Mouse (Mus musculus) liver, embryonic 16.5 days (tissue): Measurements from ENCODE around the gene 4921504E06Rik. TPM values are rescaled to one million over a fixed set of nuclear protein-coding genes. Genes with fewer than 3 reads are reported as not detected.

Source experiments
- ATAC-seq: fragments of 200-750 bp; cut with Nextera tagmentation; 2 replicates; pipeline ENCODE4 v1.8.0; 2017; ENCODE audit warnings: low read depth, mild to moderate bottlenecking, moderate number of reproducible peaks, moderate library complexity
- H3K27ac ChIP-seq: fragments of 300-500 bp; sonication (generic); 2 replicates; pipeline ENCODE4 v1.5.1; 2014; ENCODE audit warnings: mild to moderate bottlenecking, low read length
- H3K27me3 ChIP-seq: fragments of 300-500 bp; sonication (generic); 2 replicates; pipeline ENCODE4 v1.6.1; 2014; ENCODE audit warnings: low read depth, low read length, mixed read lengths; ENCODE audit not compliant: control insufficient read depth, insufficient read depth
- H3K36me3 ChIP-seq: fragments of 300-500 bp; sonication (generic); 2 replicates; pipeline ENCODE4 v1.6.1; 2014; ENCODE audit warnings: mild to moderate bottlenecking; ENCODE audit not compliant: control insufficient read depth, insufficient read depth
- H3K4me1 ChIP-seq: fragments of 300-500 bp; sonication (generic); 2 replicates; pipeline ENCODE4 v1.6.1; 2014; ENCODE audit warnings: low read depth, low read length, mixed read lengths; ENCODE audit not compliant: control insufficient read depth
- H3K4me2 ChIP-seq: fragments of 300-500 bp; sonication (generic); 2 replicates; pipeline ENCODE4 v1.6.1; 2014; ENCODE audit warnings: low read depth, low read length, mixed read lengths
- H3K4me3 ChIP-seq: fragments of 300-500 bp; sonication (generic); 2 replicates; pipeline ENCODE4 v1.5.1; 2014; ENCODE audit warnings: low read depth, mild to moderate bottlenecking, low read length
- H3K9ac ChIP-seq: fragments of 300-500 bp; sonication (generic); 2 replicates; pipeline ENCODE4 v1.6.1; 2014; ENCODE audit warnings: low read depth, low read length
- H3K9me3 ChIP-seq: fragments of 300-500 bp; sonication (generic); replicated peaks from 2 replicates; pipeline ENCODE4 v1.6.1; 2016; ENCODE audit warnings: low read length; ENCODE audit not compliant: control insufficient read depth
- WGBS: fragments of 180-500 bp; shearing (Covaris S2); extraction: QIAGEN DNeasy Blood & Tissue Kit; methylation state at CpG from one replicate; pipeline ENCODE4 v1.1.7; 2014; ENCODE audit not compliant: insufficient replicate concordance; 5-methylcytosine and 5-hydroxymethylcytosine counted together
- polyA plus RNA-seq: library from polyadenylated mRNA; unstranded; fragments of >200 nt; fragmentation: Nextera tagmentation; extraction: Ambion mirVana; gene quantifications from 2 replicates; pipeline ENCODE4 v1.2.1, GENCODE M21; 2015

4921504E06Rik gene
- polyA plus RNA-seq, 1 experiment from 2014 or later, result not detected

DNA sequence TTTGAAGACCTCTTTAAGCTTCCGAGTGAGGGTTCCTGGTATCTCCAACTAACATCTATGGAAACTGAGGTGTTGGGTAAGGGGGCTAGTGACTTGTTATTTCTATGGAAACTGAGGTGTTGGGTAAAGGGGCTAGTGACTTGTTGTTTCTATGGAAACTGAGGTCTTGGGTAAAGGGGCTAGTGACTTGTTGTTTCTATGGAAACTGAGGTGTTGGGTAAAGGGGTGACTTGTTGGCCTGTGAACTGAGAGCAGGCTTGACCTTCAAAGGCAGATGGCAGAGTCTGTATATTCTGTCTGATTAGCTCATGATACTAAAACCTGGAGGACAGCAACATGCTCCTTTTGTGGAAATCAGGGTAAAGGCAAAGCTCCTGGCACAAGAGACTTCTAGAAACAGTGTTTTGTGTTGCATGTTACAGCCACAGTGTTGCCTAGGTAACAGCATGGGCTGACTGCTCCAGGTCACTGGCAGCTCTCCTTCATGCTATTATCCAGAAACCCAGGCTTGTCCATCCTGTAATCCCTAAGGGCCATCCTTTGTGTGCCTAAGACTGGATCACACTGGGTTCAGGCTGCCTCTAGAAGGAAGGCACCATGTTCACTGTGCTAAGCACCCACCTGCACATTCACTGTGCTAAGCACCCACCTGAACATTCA is 133.9 kb downstream of the 4921504E06Rik start:
- H3K4me3 ChIP-seq, result no peak overlapping the region
- no peak overlapping the region for H3K4me2 ChIP-seq
- H3K4me1 ChIP-seq, result peaks cover under 1% of the 10 kb centered on the region; the same call in 1 of the 2 replicates
- no peak overlapping the region for H3K9ac ChIP-seq
- H3K27ac ChIP-seq, result no peak overlapping the region
- H3K27me3 ChIP-seq, result no peaks in the 10 kb centered on the region
- WGBS, result 58% methylated on average over 1 of the region's 1 CpGs
- no peaks in the 10 kb centered on the region for H3K36me3 ChIP-seq
- no peaks in the 10 kb centered on the region for H3K9me3 ChIP-seq
- ATAC-seq, result no peak

DNA sequence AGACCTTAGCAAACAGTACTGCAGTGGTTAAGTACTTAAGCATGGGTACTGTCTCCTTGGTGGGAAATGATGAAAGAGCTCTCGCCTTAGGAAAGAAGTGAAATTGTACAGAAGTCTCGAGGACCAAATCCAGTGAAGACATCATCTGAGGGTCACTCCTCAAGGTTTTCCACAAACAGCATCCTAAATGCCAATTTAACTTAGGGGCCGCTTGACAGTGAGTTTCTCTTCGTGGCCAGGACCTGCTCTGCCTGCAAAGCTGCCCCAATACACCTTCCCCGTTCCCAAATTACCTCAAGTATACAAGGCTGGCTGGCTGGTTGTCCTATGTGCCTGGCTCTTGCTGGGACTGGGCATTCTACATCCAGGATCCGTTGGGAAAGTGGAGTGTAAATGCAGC is 137.6 kb downstream of the 4921504E06Rik start:
- ATAC-seq, result no peak
- peaks cover 3% of the 10 kb centered on the region; the same call in 1 of the 2 replicates for H3K4me1 ChIP-seq
- no peaks in the 10 kb centered on the region for H3K27me3 ChIP-seq
- H3K27ac ChIP-seq, result no peak overlapping the region
- no peaks in the 10 kb centered on the region for H3K36me3 ChIP-seq
- H3K9me3 ChIP-seq, result no peaks in the 10 kb centered on the region
- no peak overlapping the region for H3K4me3 ChIP-seq
- H3K4me2 ChIP-seq, result no peak overlapping the region
- H3K9ac ChIP-seq, result no peak overlapping the region
- 41% methylated on average over 6 of the region's 6 CpGs for WGBS

DNA sequence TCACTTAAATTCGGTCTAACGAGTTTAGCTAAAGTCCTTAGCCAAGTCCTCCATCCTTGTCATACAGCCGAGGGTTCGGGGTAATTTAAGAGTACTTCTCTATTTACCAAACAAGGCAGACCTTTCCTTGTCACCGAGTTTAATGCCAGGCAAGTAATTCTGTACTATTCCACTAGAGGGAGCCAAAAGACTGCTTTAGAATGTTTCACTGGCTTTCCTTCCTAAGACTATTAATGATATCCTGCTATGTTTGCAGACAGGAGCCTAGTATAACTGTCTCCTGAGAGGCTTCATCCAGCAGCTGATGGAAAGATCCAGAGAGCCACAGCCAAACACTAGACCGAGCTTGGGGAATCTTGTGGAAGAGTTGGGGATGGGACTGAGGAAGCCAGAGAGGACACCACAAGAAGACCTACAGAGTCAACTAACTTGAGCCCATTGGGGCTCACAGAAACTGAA is 138.6 kb downstream of the 4921504E06Rik start:
- WGBS, result under 1% methylated on average over 6 of the region's 6 CpGs

DNA sequence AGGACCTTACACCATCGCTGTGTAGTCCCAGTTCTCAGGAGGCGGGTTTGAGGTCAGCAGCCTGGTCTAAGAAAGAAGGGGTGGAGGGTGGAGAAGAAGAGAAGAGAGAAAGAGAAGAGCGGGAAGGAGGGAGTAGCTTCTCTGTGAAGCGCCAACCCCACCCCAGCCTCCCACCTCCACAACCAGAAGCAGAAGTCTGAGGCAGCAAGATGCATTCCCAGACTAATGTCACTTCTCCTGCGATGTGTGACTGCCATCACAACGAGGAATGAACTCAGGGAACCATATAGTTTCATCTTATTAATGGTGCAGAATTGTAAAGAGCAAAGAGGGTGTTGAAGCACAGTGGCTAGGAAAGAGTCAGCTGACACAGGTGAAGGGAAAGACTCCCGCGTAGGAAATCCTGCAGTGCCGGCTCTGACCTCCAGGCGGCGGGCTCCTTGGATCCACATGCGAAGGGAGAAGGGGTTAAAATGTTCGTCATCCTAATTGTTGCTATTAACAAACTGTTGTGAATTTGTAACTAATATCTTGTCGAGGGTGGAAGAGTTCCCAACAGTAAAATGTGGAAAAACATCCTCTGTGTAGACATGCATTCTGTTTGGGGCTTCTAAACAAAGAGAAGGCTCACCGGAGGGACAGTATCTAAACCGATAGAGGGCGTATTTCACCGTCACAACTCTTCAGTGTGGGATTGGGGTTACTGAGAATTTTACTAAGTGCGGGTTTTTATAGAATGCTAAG is 139.3 kb downstream of the 4921504E06Rik start:
- H3K9me3 ChIP-seq, result no peaks in the 10 kb centered on the region
- peak overlapping the region; percentile 49 for H3K4me2 ChIP-seq
- no peak overlapping the region for H3K27ac ChIP-seq
- H3K4me1 ChIP-seq, result peaks cover 3% of the 10 kb centered on the region; the same call in 1 of the 2 replicates
- no peak for ATAC-seq
- H3K36me3 ChIP-seq, result no peaks in the 10 kb centered on the region
- no peak overlapping the region for H3K9ac ChIP-seq
- 13% methylated on average over 19 of the region's 19 CpGs for WGBS
- 0 out of 2 replicates have a peak overlapping the region, but pooled peaks have one; percentile 2 for H3K4me3 ChIP-seq
- no peaks in the 10 kb centered on the region for H3K27me3 ChIP-seq

More for the DNA sequence above, 138.6 kb downstream of the 4921504E06Rik start:
- H3K9me3 ChIP-seq, result no peaks in the 10 kb centered on the region
- H3K4me2 ChIP-seq, result peak overlapping the region; percentile 49
- ATAC-seq, result no peak
- H3K36me3 ChIP-seq, result no peaks in the 10 kb centered on the region
- no peaks in the 10 kb centered on the region for H3K27me3 ChIP-seq
- peaks cover 3% of the 10 kb centered on the region; the same call in 1 of the 2 replicates for H3K4me1 ChIP-seq
- no peak overlapping the region for H3K27ac ChIP-seq
- H3K4me3 ChIP-seq, result no peak overlapping the region
- no peak overlapping the region for H3K9ac ChIP-seq

Other genes starting within 250 kb of the 4921504E06Rik start
- 8.0 and 8.6 TPM in 2 replicates for gene Msrb2, start 182.5 kb downstream of the 4921504E06Rik start, polyA plus RNA-seq
- gene Ptf1a, start 108.3 kb downstream of the 4921504E06Rik start, polyA plus RNA-seq, result 0.32 TPM in 1 of 2 replicates, not detected in the other
- 0.56 and 0.73 TPM in 2 replicates for gene Otud1, start 103.8 kb upstream of the 4921504E06Rik start, polyA plus RNA-seq